Mouse (Mus musculus) neural tube, embryonic 14.5 days (tissue): ENCODE measurements at regions not wholly inside any gene's neighbourhood (a gene's known extent, or its start where the extent isn't known, plus 50 kb on each side); places are given as distances from the start of the nearest gene placed in this dataset.

ENCODE experiments used
- ATAC-seq: fragments of 200-750 bp; cut with Nextera tagmentation; 2 replicates; pipeline ENCODE4 v1.8.0; 2017; ENCODE audit warnings: low read depth, mild to moderate bottlenecking, moderate TSS enrichment, moderate library complexity
- H3K27ac ChIP-seq: fragments of 300-500 bp; sonication (generic); 2 replicates; pipeline ENCODE4 v1.5.1; 2014; ENCODE audit warnings: low read depth, mild to moderate bottlenecking, control low read depth, low read length, moderate library complexity, mixed read lengths
- H3K27me3 ChIP-seq: fragments of 300-500 bp; sonication (generic); 2 replicates; pipeline ENCODE4 v1.6.1; 2014; ENCODE audit warnings: low read length; ENCODE audit not compliant: control insufficient read depth, insufficient read depth
- H3K36me3 ChIP-seq: fragments of 300-500 bp; sonication (generic); 2 replicates; pipeline ENCODE4 v1.6.1; 2014; ENCODE audit warnings: low read length, mixed read lengths; ENCODE audit not compliant: control insufficient read depth, insufficient read depth
- H3K4me1 ChIP-seq: fragments of 300-500 bp; sonication (generic); 2 replicates; pipeline ENCODE4 v1.6.1; 2014; ENCODE audit warnings: low read length; ENCODE audit not compliant: control insufficient read depth, insufficient read depth
- H3K4me2 ChIP-seq: fragments of 300-500 bp; sonication (generic); 2 replicates; pipeline ENCODE4 v1.6.1; 2014; ENCODE audit warnings: mild to moderate bottlenecking, low read depth, low read length, control low read depth
- H3K4me3 ChIP-seq: fragments of 300-500 bp; sonication (generic); 2 replicates; pipeline ENCODE4 v1.5.1; 2014; ENCODE audit warnings: low read depth, low read length, control low read depth, mixed read lengths
- H3K9ac ChIP-seq: fragments of 300-500 bp; sonication (generic); replicated peaks from 2 replicates; pipeline ENCODE4 v1.6.1; 2014; ENCODE audit warnings: low read depth, mild to moderate bottlenecking, control low read depth, low read length, mixed read lengths
- H3K9me3 ChIP-seq: fragments of 300-500 bp; sonication (generic); 2 replicates; pipeline ENCODE4 v1.6.1; 2016; ENCODE audit warnings: low read length; ENCODE audit not compliant: control insufficient read depth
- WGBS: fragments of 180-500 bp; shearing (Covaris S2); extraction: QIAGEN DNeasy Blood & Tissue Kit; methylation state at CpG from one replicate; pipeline ENCODE4 v1.1.7; 2014; 5-methylcytosine and 5-hydroxymethylcytosine counted together

DNA sequence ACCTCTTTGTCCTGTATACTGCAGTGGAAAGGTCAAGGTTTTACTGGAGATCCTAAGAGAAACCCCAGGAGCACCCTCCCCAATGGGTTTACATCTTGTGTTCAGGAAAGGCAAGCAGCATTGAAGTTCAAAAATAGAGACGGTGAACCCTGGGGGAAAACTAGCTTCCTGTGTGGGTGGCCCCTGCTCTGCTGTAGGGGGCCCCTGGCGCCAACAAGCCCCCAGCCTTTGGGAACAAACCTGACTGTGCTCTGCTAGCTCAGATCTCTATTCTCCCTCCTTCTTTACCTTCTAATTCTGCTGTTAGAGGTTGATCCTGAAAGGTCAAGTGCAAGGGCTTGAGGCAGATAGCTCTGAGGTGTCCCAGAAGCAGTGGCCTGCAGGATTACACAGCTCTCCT lies 78.6 kb downstream of the Ets2 start:
- Histone ChIP-seq H3K36me3 (no peaks in the 10 kb centered on the region), H3K4me1 (no peaks in the 10 kb centered on the region), H3K27ac (no peak overlapping the region), H3K9me3 (no peaks in the 10 kb centered on the region), H3K4me3 (no peak overlapping the region), H3K9ac (no peak overlapping the region), H3K4me2 (no peak overlapping the region), H3K27me3 (no peaks in the 10 kb centered on the region)
- 86% methylated on average over 2 of the region's 2 CpGs for WGBS
- no peak for ATAC-seq

DNA sequence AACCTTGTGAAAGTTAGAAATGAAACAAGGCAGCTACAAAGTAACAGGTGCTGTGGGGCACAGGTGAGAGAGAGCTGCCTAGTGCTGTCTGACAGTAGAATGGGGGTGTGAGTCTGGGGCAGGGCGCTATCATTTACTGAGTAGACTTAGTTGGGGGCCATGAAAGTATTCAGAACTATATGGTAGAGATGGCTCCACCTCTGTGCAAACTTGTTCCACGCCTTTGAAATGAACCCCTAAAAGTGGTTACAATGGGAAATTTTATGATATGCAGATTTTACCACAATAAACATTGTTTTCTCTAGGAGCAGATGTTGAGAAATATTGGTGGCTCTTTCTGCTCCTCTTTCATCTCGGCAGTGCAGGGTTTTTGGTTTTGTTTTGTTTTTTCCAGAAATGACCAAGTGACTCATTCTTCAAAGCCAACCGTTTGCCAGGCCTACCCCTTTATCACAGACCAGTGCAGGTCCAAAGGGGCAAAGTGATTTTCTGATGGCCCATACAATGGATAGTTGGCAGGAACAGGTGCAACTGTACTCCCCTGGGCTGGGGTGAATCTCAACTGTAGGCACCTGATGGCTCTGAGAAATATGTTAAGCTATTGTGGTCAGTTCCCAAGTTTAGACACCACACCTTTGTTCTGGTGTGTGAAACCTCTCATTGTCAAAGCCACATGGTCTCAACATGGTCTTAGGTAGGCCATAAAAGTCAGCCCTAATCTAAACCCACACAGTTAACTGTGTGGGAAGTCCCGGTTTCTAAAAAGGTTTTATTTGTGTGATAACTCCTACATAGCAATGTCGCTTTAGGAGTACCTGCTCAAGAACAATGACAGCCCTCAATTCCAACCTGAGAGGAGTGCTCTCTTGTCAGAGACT lies 77.2 kb downstream of the Ets2 start:
- Histone ChIP-seq H3K9ac (no peak overlapping the region), H3K36me3 (no peaks in the 10 kb centered on the region), H3K4me1 (no peaks in the 10 kb centered on the region), H3K9me3 (no peaks in the 10 kb centered on the region), H3K4me3 (no peak overlapping the region), H3K4me2 (no peak overlapping the region), H3K27ac (no peak overlapping the region), H3K27me3 (no peaks in the 10 kb centered on the region)
- no peak for ATAC-seq
- WGBS = 92% methylated on average over 6 of the region's 6 CpGs

DNA sequence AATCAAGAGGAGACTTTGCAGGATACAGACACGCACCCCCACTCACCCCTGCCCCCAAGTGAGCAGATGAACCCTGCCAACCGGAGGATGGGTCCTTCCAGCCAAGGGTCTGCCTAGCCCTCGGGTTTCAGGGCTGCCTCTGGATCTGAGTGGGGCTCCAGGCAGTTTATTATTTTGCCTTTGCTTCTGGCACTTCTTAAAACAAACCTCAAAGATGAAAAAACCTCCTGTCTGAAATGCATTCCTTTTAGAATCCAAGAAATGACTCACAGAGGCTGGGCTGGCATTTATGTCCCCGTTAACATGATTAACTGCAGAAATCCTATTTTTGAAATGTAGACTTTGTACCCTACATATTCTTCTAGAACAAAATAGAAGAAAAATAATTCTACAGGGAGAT lies 76.3 kb downstream of the Ets2 start:
- Histone ChIP-seq H3K9ac (no peak overlapping the region), H3K4me1 (no peaks in the 10 kb centered on the region), H3K9me3 (no peaks in the 10 kb centered on the region), H3K27ac (no peak overlapping the region), H3K4me2 (no peak overlapping the region), H3K4me3 (no peak overlapping the region), H3K36me3 (no peaks in the 10 kb centered on the region), H3K27me3 (no peaks in the 10 kb centered on the region)
- no peak for ATAC-seq
- 79% methylated on average over 4 of the region's 4 CpGs for WGBS

DNA sequence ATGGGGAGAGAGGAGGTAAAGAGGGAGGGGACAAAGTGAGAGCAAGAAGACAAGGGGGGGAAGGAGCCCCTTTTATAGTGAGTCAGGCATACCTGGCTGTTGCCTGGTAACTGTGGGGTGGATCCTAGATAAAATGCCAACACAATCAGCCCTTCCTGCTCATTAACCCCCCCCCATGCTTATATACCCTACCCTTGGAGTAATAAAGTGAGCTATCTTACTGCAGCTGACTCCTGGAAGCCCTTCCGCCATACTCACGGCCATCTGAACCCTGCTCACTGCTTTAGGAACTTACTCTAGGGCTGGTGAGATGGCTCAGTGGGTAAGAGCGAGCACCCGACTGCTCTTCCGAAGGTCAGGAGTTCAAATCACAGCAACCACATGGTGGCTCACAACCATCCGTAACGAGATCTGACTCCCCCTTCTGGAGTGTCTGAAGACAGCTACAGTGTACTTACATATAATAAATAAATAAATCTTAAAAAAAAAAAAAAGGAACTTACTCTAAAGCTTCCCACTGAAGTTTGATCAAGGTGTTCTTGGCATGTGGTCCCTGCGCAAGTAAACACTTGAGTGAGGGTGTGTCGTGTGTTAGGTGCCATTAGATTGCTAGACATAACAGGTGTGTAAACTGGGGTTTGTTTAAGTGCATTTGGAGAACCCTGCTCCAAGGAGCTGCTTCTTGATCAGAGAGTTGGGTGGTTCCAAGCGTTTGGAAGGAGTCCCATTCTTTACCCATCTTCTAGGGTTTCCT lies 74.9 kb downstream of the Ets2 start:
- no peak for ATAC-seq
- H3K9me3 ChIP-seq = no peaks in the 10 kb centered on the region
- no peaks in the 10 kb centered on the region for H3K36me3 ChIP-seq
- H3K27me3 ChIP-seq = no peaks in the 10 kb centered on the region
- H3K9ac ChIP-seq = no peak overlapping the region
- H3K27ac ChIP-seq = no peak overlapping the region
- H3K4me2 ChIP-seq = no peak overlapping the region
- 90% methylated on average over 10 of the region's 10 CpGs for WGBS
- no peak overlapping the region for H3K4me3 ChIP-seq
- H3K4me1 ChIP-seq = no peaks in the 10 kb centered on the region

DNA sequence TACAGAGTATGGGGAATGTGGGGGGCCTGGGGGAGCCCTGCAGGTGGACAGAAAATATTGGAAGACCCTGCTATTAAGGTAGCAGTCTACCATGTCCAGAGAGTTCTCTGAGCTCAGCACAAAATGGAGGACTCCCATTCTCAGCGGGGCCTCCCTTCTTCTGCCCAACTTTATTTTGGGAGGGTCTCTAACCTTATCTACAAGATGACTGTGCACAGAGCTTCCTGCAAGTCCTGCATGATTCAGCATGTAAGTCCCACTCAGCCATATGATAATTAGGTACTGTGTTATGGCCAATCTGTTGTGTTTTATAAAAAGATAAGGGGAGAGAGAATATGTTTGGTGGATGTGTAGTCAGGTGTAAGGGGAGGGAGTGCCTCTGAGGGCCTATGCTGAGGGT lies 74.1 kb downstream of the Ets2 start:
- H3K4me2 ChIP-seq = no peak overlapping the region
- ATAC-seq = no peak
- 100% methylated on average over 1 of the region's 1 CpGs for WGBS
- H3K4me1 ChIP-seq = no peaks in the 10 kb centered on the region
- H3K27me3 ChIP-seq = no peaks in the 10 kb centered on the region
- no peaks in the 10 kb centered on the region for H3K36me3 ChIP-seq
- H3K4me3 ChIP-seq = no peak overlapping the region
- H3K9ac ChIP-seq = no peak overlapping the region
- H3K27ac ChIP-seq = no peak overlapping the region
- H3K9me3 ChIP-seq = no peaks in the 10 kb centered on the region

DNA sequence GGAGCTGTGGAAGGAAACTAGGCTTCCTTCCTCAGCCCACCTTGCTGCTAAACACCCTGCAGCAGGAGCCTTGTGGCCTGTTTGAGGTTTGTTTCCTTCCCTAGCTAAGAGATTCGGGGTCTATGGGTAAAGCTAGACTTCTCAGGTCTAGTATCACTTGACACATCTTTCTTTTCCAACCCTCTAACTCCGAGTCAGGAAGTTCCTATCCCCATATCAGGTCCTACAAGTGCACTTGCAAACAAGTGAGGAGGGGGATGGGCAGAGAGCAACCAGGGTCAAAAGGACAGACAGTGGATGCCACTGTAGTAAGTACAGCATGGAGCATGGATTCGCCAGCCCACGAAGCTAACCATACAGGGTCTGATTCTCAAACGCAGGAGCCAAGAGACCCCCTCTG lies 73.5 kb downstream of the Ets2 start:
- 90% methylated on average over 5 of the region's 5 CpGs for WGBS
- no peaks in the 10 kb centered on the region for H3K27me3 ChIP-seq
- no peak overlapping the region for H3K4me2 ChIP-seq
- ATAC-seq = no peak
- H3K4me1 ChIP-seq = no peaks in the 10 kb centered on the region
- no peaks in the 10 kb centered on the region for H3K36me3 ChIP-seq
- no peak overlapping the region for H3K9ac ChIP-seq
- no peak overlapping the region for H3K27ac ChIP-seq
- no peak overlapping the region for H3K4me3 ChIP-seq
- H3K9me3 ChIP-seq = no peaks in the 10 kb centered on the region

DNA sequence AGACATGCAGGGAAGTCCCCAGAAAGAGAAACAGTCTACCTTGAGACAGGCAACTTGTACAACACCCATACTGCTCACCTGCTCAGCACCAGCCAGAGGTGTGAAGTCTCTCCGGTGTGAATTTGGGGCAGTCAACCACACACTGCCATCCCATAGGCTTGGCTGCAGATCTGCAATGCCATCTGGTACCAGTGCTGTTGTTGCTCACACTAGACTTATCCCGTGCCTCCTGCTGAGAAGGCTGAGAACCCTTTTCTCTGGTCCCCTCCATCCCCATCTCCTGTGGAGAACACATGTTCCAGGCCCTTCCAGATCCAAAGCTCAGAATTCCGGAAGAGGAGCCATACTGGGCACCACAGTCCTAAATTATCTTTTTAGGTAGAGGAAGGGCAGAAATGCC lies 71.3 kb downstream of the Ets2 start:
- no peak overlapping the region for H3K4me3 ChIP-seq
- WGBS = 84% methylated on average over 3 of the region's 3 CpGs
- no peak overlapping the region for H3K27ac ChIP-seq
- no peaks in the 10 kb centered on the region for H3K9me3 ChIP-seq
- no peak overlapping the region for H3K4me2 ChIP-seq
- no peaks in the 10 kb centered on the region for H3K36me3 ChIP-seq
- no peaks in the 10 kb centered on the region for H3K4me1 ChIP-seq
- H3K9ac ChIP-seq = no peak overlapping the region
- ATAC-seq = no peak
- H3K27me3 ChIP-seq = no peaks in the 10 kb centered on the region
